ENCODE assay signal across 30 mouse cellular contexts in the genomic region with DNA sequence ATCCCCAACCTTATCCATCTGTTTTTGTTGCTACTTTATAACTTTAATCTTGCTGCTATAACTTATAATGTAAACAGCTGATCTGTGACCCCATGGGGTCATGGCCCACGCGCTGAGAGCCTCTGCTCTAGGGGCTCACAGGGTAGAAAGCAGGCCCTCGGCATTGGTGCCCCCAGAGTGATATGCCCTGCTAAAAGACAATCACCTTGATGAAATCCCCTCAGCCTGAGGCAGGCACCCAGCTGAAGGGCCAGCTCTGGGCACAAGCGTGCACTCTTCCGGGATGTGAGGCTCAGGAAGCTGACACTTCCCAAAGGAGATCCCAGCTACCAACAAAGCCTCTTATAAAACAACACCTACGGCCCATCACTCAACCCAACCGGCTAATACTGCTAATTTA. TPM values are rescaled to one million over a fixed set of nuclear protein-coding genes. Genes with fewer than 3 reads are reported as not detected.
DNase-seq lines count a peak whose midpoint lies in the region; ATAC-seq and TF ChIP-seq lines count a peak whose summit lies in the region.
"Had no signal": no experiment of that assay in that cellular context is flagged by ENCODE, and none has a peak within 500 bp of the region (broad histone marks: within the 10 kb centered on the region; RNA-seq: fewer than 3 reads in every experiment).

No protein-coding gene starts in this region.

- peaks cover 20% of the 10 kb centered on the region for H3K36me3 ChIP-seq in heart, adult 2 months (ENCODE audit: control insufficient read depth, insufficient read depth, low read length)
- H3K36me3 ChIP-seq in heart, embryonic 12.5 days, result peaks cover 78% of the 10 kb centered on the region
- peaks cover 70% of the 10 kb centered on the region for H3K36me3 ChIP-seq in liver, adult 2 months (ENCODE audit: control insufficient read depth, insufficient read depth, low read length)
- H3K36me3 ChIP-seq in liver, embryonic 11.5 days (ENCODE audit: control insufficient read depth, insufficient read depth, low read length), result peaks cover 61% of the 10 kb centered on the region

- intact Hi-C loops in heart, adult 2 months (cut with DNase I), result loop anchor here (2.0 kb wide), 1 partner anchor 22 kb away; no protein-coding TSS in a partner anchor

- 61% methylated on average over 7 of the region's 7 CpGs for WGBS in heart, adult 2 months
- WGBS in heart, embryonic 12.5 days, result 91% methylated on average over 7 of the region's 7 CpGs
- 82% methylated on average over 7 of the region's 7 CpGs for WGBS in liver, adult 2 months
- WGBS in liver, embryonic 11.5 days, result 93% methylated on average over 7 of the region's 7 CpGs

- H3K4me1 ChIP-seq in heart, adult 2 months (ENCODE audit: control insufficient read depth, insufficient read depth, low read length), result peaks cover 8% of the 10 kb centered on the region
- H3K4me1 ChIP-seq in heart, embryonic 12.5 days (replicated peaks), result 0 out of 2 replicates have a peak, but pooled peaks cover 2% of the 10 kb centered on the region
- H3K4me1 ChIP-seq in liver, adult 2 months (ENCODE audit: control insufficient read depth, insufficient read depth, low read length), result no peaks in the 10 kb centered on the region
- no peaks in the 10 kb centered on the region for H3K4me1 ChIP-seq in liver, embryonic 11.5 days (replicated peaks; ENCODE audit: control insufficient read depth, insufficient read depth, low read length)
- H3K4me1 ChIP-seq in cortical plate, adult 2 months (ENCODE audit: control insufficient read depth, insufficient read depth, low read length), result no peaks in the 10 kb centered on the region
- H3K4me1 ChIP-seq: embryonic facial prominence, embryonic 12.5 days; embryonic facial prominence, embryonic 15.5 days; heart, embryonic 10.5 days; hindbrain, embryonic 10.5 days; intestine, embryonic 15.5 days had no signal

- no peaks in the 10 kb centered on the region for H3K9me3 ChIP-seq in heart, embryonic 12.5 days (replicated peaks)
- no peaks in the 10 kb centered on the region for H3K9me3 ChIP-seq in liver, embryonic 11.5 days (ENCODE audit: control insufficient read depth, low read length)
- H3K9me3 ChIP-seq: embryonic facial prominence, embryonic 12.5 days; embryonic facial prominence, embryonic 15.5 days; heart, embryonic 10.5 days; hindbrain, embryonic 10.5 days; hindbrain, embryonic 13.5 days; intestine, embryonic 15.5 days had no signal

- H3K4me2 ChIP-seq in heart, embryonic 12.5 days, result no peak overlapping the region
- H3K4me2 ChIP-seq in liver, embryonic 11.5 days, result no peak overlapping the region
- H3K4me2 ChIP-seq: embryonic facial prominence, embryonic 12.5 days; embryonic facial prominence, embryonic 15.5 days; hindbrain, embryonic 13.5 days; intestine, embryonic 15.5 days had no signal

- ATAC-seq in heart, embryonic 12.5 days (ENCODE audit: insufficient number of reproducible peaks, low FRiP score), result no peak
- no peak for ATAC-seq in liver, embryonic 11.5 days (replicated peaks; ENCODE audit: low FRiP score)
- ATAC-seq: activated CD4-positive, CD25-positive, alpha-beta regulatory T cell, adult 4 months; CD4-positive, CD25-positive, alpha-beta regulatory T cell, adult 4 months; forebrain, embryonic 14.5 days; forebrain, postnatal 0 days; hindbrain, embryonic 16.5 days had no signal

- TF ChIP-seq EP300 in heart, adult 2 months (IDR thresholded peaks at IDR 0.05; ENCODE audit: insufficient read depth, low read depth, low read length), result no peak

- H3K9ac ChIP-seq in heart, adult 2 months (ENCODE audit: low read depth, low read length), result no peak overlapping the region
- H3K9ac ChIP-seq in heart, embryonic 12.5 days, result no peak overlapping the region
- no peak overlapping the region for H3K9ac ChIP-seq in liver, adult 2 months (ENCODE audit: low read depth, low read length)
- no peak overlapping the region for H3K9ac ChIP-seq in liver, embryonic 11.5 days (ENCODE audit: low read depth, low read length)
- H3K9ac ChIP-seq: embryonic facial prominence, embryonic 12.5 days; embryonic facial prominence, embryonic 15.5 days; forebrain, postnatal 0 days; hindbrain, embryonic 13.5 days; intestine, embryonic 15.5 days had no signal

- TF ChIP-seq CTCF in heart, adult 2 months (IDR thresholded peaks at IDR 0.05), result no peak
- TF ChIP-seq CTCF in liver, adult 2 months (IDR thresholded peaks at IDR 0.05; ENCODE audit: low read depth, low read length), result no peak
- no peak for TF ChIP-seq CTCF in cortical plate, adult 2 months (IDR thresholded peaks at IDR 0.05; ENCODE audit: extremely low read depth, insufficient read depth, low read length)

- H3K4me3 ChIP-seq in heart, adult 2 months, result no peak overlapping the region
- H3K4me3 ChIP-seq in heart, embryonic 12.5 days, result no peak overlapping the region
- H3K4me3 ChIP-seq in liver, adult 2 months (ENCODE audit: insufficient read depth, low read depth, low read length), result no peak overlapping the region
- no peak overlapping the region for H3K4me3 ChIP-seq in liver, embryonic 11.5 days (ENCODE audit: low read depth, low read length)
- no peak overlapping the region for H3K4me3 ChIP-seq in cortical plate, adult 2 months (ENCODE audit: insufficient read depth, low read length)
- H3K4me3 ChIP-seq: embryonic facial prominence, embryonic 12.5 days; embryonic facial prominence, embryonic 15.5 days; heart, embryonic 10.5 days; hindbrain, embryonic 10.5 days; hindbrain, embryonic 13.5 days; intestine, embryonic 15.5 days had no signal

- H3K27me3 ChIP-seq in heart, adult 2 months (ENCODE audit: control insufficient read depth, insufficient read depth, low read length), result no peaks in the 10 kb centered on the region
- no peaks in the 10 kb centered on the region for H3K27me3 ChIP-seq in heart, embryonic 12.5 days (replicated peaks)
- H3K27me3 ChIP-seq in liver, adult 2 months (ENCODE audit: control insufficient read depth, insufficient read depth, low read length), result no peaks in the 10 kb centered on the region
- no peaks in the 10 kb centered on the region for H3K27me3 ChIP-seq in liver, embryonic 11.5 days (replicated peaks; ENCODE audit: control insufficient read depth, insufficient read depth, low read length)
- H3K27me3 ChIP-seq: embryonic facial prominence, embryonic 12.5 days; embryonic facial prominence, embryonic 15.5 days; hindbrain, embryonic 13.5 days; intestine, embryonic 15.5 days had no signal

- no peak for DNase-seq in heart, adult 2 months
- no peak for DNase-seq in liver, adult 2 months (ENCODE audit: extremely low read depth, low read depth, low spot score)
- no peak for DNase-seq in liver, embryonic 11.5 days (ENCODE audit: low spot score)
- no peak for DNase-seq in lung, postnatal 4 days
- DNase-seq: adrenal gland, adult 8-10 months; adrenal gland, postnatal 25 days; cerebellum, adult 18-20 months; cerebellum, adult 9-10 months; cerebellum, postnatal 14 days; forebrain, postnatal 0 days; gastrocnemius, postnatal 10 days had no signal

- H3K79me2 ChIP-seq in heart, adult 2 months (replicated peaks; ENCODE audit: control insufficient read depth, insufficient read depth, low read length), result no peaks in the 10 kb centered on the region
- no peaks in the 10 kb centered on the region for H3K79me2 ChIP-seq in liver, adult 2 months (ENCODE audit: control insufficient read depth, insufficient read depth, low read length)

- TF ChIP-seq POLR2A in heart, adult 2 months (IDR thresholded peaks at IDR 0.05; ENCODE audit: insufficient read depth, low read depth, low read length), result no peak
- no peak for TF ChIP-seq POLR2A in liver, adult 2 months (IDR thresholded peaks at IDR 0.05; ENCODE audit: extremely low read depth, insufficient read depth, low read length)
- TF ChIP-seq POLR2A in cortical plate, adult 2 months (IDR thresholded peaks at IDR 0.05; ENCODE audit: extremely low read depth, insufficient read depth, low read length), result no peak

- peak overlapping the region; percentile 86 for H3K27ac ChIP-seq in heart, adult 2 months
- no peak overlapping the region for H3K27ac ChIP-seq in heart, embryonic 12.5 days (ENCODE audit: poor library complexity, severe bottlenecking)
- H3K27ac ChIP-seq in liver, adult 2 months (replicated peaks; ENCODE audit: insufficient read depth, low read depth, low read length), result peak overlapping the region; percentile 3; the same call in 1 of the 2 replicates
- no peak overlapping the region for H3K27ac ChIP-seq in liver, embryonic 11.5 days (ENCODE audit: low read depth, low read length)
- peak overlapping the region; percentile 2 for H3K27ac ChIP-seq in cortical plate, adult 2 months (ENCODE audit: insufficient read depth, low read length)
- H3K27ac ChIP-seq: embryonic facial prominence, embryonic 12.5 days; embryonic facial prominence, embryonic 15.5 days; heart, embryonic 10.5 days; hindbrain, embryonic 10.5 days; hindbrain, embryonic 13.5 days; intestine, embryonic 15.5 days had no signal

RNA-seq across cellular contexts. Expression of a gene that starts 23.9 kb away (rescaled TPM):
- total RNA-seq in heart, adult 2 months (2021), result 10 to 100 TPM; 17.5 to 19.5 TPM
- polyA plus RNA-seq in heart, adult 2 months (2012; rRNA removed), result 12.0 and 23.5 TPM in 2 replicates
- polyA plus RNA-seq in heart, embryonic 12.5 days (2016; fragmentation: Nextera tagmentation; extraction: Ambion mirVana), result 64.8 and 65.5 TPM in 2 replicates
- total RNA-seq in liver, adult 2 months (2014; rRNA removed), result 34.4 and 35.6 TPM in 2 replicates
- polyA plus RNA-seq in liver, adult 2 months (2012; rRNA removed), result 14.3 and 14.5 TPM in 2 replicates
- polyA plus RNA-seq in liver, embryonic 11.5 days (2014; fragmentation: Nextera tagmentation; extraction: Ambion mirVana), result 67.4 and 75.0 TPM in 2 replicates
- polyA plus RNA-seq in cortical plate, adult 2 months (2012; rRNA removed), result 45.0 and 48.1 TPM in 2 replicates

RNA-seq across cellular contexts. Expression of a gene that starts 24.2 kb away (rescaled TPM):
- 1 to 10 TPM; 5.4 to 5.5 TPM for total RNA-seq in heart, adult 2 months (2021)
- polyA plus RNA-seq in heart, adult 2 months (2012; rRNA removed), result 3.6 and 7.3 TPM in 2 replicates
- polyA plus RNA-seq in heart, embryonic 12.5 days (2016; fragmentation: Nextera tagmentation; extraction: Ambion mirVana), result 21.8 and 24.0 TPM in 2 replicates
- 6.4 and 7.0 TPM in 2 replicates for total RNA-seq in liver, adult 2 months (2014; rRNA removed)
- 1.5 and 3.0 TPM in 2 replicates for polyA plus RNA-seq in liver, adult 2 months (2012; rRNA removed)
- 23.4 and 26.3 TPM in 2 replicates for polyA plus RNA-seq in liver, embryonic 11.5 days (2014; fragmentation: Nextera tagmentation; extraction: Ambion mirVana)
- 19.5 and 22.9 TPM in 2 replicates for polyA plus RNA-seq in cortical plate, adult 2 months (2012; rRNA removed)

RNA-seq across cellular contexts. Expression of a gene that starts 42.5 kb away (rescaled TPM):
- total RNA-seq in heart, adult 2 months (2021), result 1 to 10 TPM in 1 of 2 experiments, under 1 TPM in 1; 0.78 to 1.5 TPM
- polyA plus RNA-seq in heart, adult 2 months (2012; rRNA removed), result not detected in 2 replicates
- not detected in 2 replicates for polyA plus RNA-seq in heart, embryonic 12.5 days (2016; fragmentation: Nextera tagmentation; extraction: Ambion mirVana)
- not detected in 2 replicates for total RNA-seq in liver, adult 2 months (2014; rRNA removed)
- not detected in 2 replicates for polyA plus RNA-seq in liver, adult 2 months (2012; rRNA removed)
- polyA plus RNA-seq in liver, embryonic 11.5 days (2014; fragmentation: Nextera tagmentation; extraction: Ambion mirVana), result 0.30 TPM in 1 of 2 replicates, not detected in the other
- polyA plus RNA-seq in cortical plate, adult 2 months (2012; rRNA removed), result not detected in 2 replicates
- total RNA-seq: adrenal gland, adult 8-10 months; forebrain, postnatal 0 days; gastrocnemius, postnatal 10 days; gastrocnemius, postnatal 4 days; heart, adult 18-20 months had no signal
- polyA plus RNA-seq: activated CD4-positive, CD25-positive, alpha-beta regulatory T cell, adult 4 months; brain, embryonic 14.5 days; C2C12; CD4-positive, CD25-positive, alpha-beta regulatory T cell, adult 4 months; embryonic facial prominence, embryonic 12.5 days; embryonic facial prominence, embryonic 15.5 days; forebrain, embryonic 11.5 days; forebrain, embryonic 14.5 days; forebrain, postnatal 0 days; heart, embryonic 14.5 days; heart, postnatal 0 days; hindbrain, embryonic 10.5 days; hindbrain, embryonic 16.5 days; intestine, embryonic 15.5 days had no signal

RNA-seq across cellular contexts. Expression of a gene that starts 43.8 kb away (rescaled TPM):
- 1 to 10 TPM; 2.0 TPM for total RNA-seq in heart, adult 2 months (2021)
- polyA plus RNA-seq in heart, adult 2 months (2012; rRNA removed), result 0.76 and 1.4 TPM in 2 replicates
- polyA plus RNA-seq in heart, embryonic 12.5 days (2016; fragmentation: Nextera tagmentation; extraction: Ambion mirVana), result 19.9 and 21.0 TPM in 2 replicates
- total RNA-seq in liver, adult 2 months (2014; rRNA removed), result 1.3 and 1.9 TPM in 2 replicates
- 0.28 and 0.34 TPM in 2 replicates for polyA plus RNA-seq in liver, adult 2 months (2012; rRNA removed)
- 30.4 and 32.4 TPM in 2 replicates for polyA plus RNA-seq in liver, embryonic 11.5 days (2014; fragmentation: Nextera tagmentation; extraction: Ambion mirVana)
- 4.7 and 5.3 TPM in 2 replicates for polyA plus RNA-seq in cortical plate, adult 2 months (2012; rRNA removed)

Comparison
In these comparisons a context has a peak if more than half of its experiments do, and no peak if none do; other contexts are left out.
1. H3K27ac ChIP-seq: peak in heart, adult 2 months (single experiment), liver, adult 2 months (single experiment) and cortical plate, adult 2 months (single experiment); none in heart, embryonic 12.5 days (single experiment) and liver, embryonic 11.5 days (single experiment).